Mouse (Mus musculus) heart, postnatal 36 days (tissue): ENCODE measurements around the gene 6430628N08Rik. TPM values are rescaled to one million over a fixed set of nuclear protein-coding genes. Genes with fewer than 3 reads are reported as not detected.

Source experiments
- DNase-seq, 2 experiments: peaks; one replicate each; pipeline ENCODE4 v3.0.0; 2021 to 2022
- intact Hi-C: fragments of 180-260 bp; cut with DNase I; formaldehyde crosslinking; loops from one replicate; pipeline ENCODE4 v1.15.1; 2025
- total RNA-seq, 2 experiments: library from RNA; stranded (reverse); gene quantifications; 2 replicates each; pipeline ENCODE4 v1.2.3; 2021

The 6430628N08Rik gene
- total RNA-seq, 2 experiments from 2014 or later = not detected

- intact Hi-C loops = no loop called here
- no peak for DNase-seq
Observed at GRCm38 (mm10) chr4:115937061-115937976, 46.9 kb downstream of the 6430628N08Rik start.

GRCm38 (mm10) chr4:115938276-115939160 is 48.1 kb downstream of the 6430628N08Rik start:
- peak; percentile 15 to 51 for DNase-seq
- intact Hi-C loops = no loop called here

GRCm38 (mm10) chr4:115939295-115940102 is 49.0 kb downstream of the 6430628N08Rik start, which contains the start of gene Dmbx1:
Dmbx1 (minus strand) TSS chr4:115939926.
- DNase-seq = peak in 1 of 2 experiments; percentile 14
- intact Hi-C loops = no loop called here

- intact Hi-C loops = no loop called here
- no peak for DNase-seq
Observed at GRCm38 (mm10) chr4:115940681-115941080, 50.2 kb downstream of the 6430628N08Rik start.

- DNase-seq = no peak
- intact Hi-C loops = no loop called here
Observed at GRCm38 (mm10) chr4:115941242-115941820, 50.9 kb downstream of the 6430628N08Rik start.

- no peak for DNase-seq
- intact Hi-C loops = no loop called here
Observed at GRCm38 (mm10) chr4:115943669-115944314, 53.3 kb downstream of the 6430628N08Rik start.

Other genes starting within 250 kb of the 6430628N08Rik start
- gene Cyp4b1, start 242.9 kb upstream of the 6430628N08Rik start, total RNA-seq = 10 to 100 TPM; 36.1 to 36.3 TPM
- gene Efcab14, start 152.9 kb upstream of the 6430628N08Rik start, total RNA-seq = 10 to 100 TPM; 38.1 to 40.8 TPM
- gene Tex38, start 109.6 kb upstream of the 6430628N08Rik start, total RNA-seq = under 1 TPM; 0.39 to 0.68 TPM
- 10 to 100 TPM; 82.3 to 95.1 TPM for gene Atpaf1, start 105.9 kb upstream of the 6430628N08Rik start, total RNA-seq
- gene Mob3c, start 62.6 kb upstream of the 6430628N08Rik start, total RNA-seq = 1 to 10 TPM; 4.7 to 5.4 TPM
- gene Mknk1, start 51.5 kb upstream of the 6430628N08Rik start, total RNA-seq = 10 to 100 TPM; 22.8 to 23.8 TPM
- not detected for gene Kncn, start 6.3 kb upstream of the 6430628N08Rik start, total RNA-seq
- not detected for gene Dmbx1, start 49.3 kb downstream of the 6430628N08Rik start, total RNA-seq
- under 1 TPM; 0.24 to 0.69 TPM for gene Faah, start 127.3 kb downstream of the 6430628N08Rik start, total RNA-seq
- 10 to 100 TPM; 26.9 to 30.8 TPM for gene Nsun4, start 163.2 kb downstream of the 6430628N08Rik start, total RNA-seq
- gene Uqcrh, start 184.4 kb downstream of the 6430628N08Rik start, total RNA-seq = 1,000 to 10,000 TPM; 1,926 to 1,984 TPM
- 10 to 100 TPM; 24.0 to 26.3 TPM for gene Lrrc41, start 184.6 kb downstream of the 6430628N08Rik start, total RNA-seq
- gene Rad54l, start 233.0 kb downstream of the 6430628N08Rik start, total RNA-seq = under 1 TPM; 0.22 TPM
- 10 to 100 TPM; 63.5 to 66.3 TPM for gene Pomgnt1, start 233.2 kb downstream of the 6430628N08Rik start, total RNA-seq